Mouse (Mus musculus) monocyte, adult 5-6 weeks (primary cell): Measurements from ENCODE around the gene Smtnl1. TPM values are rescaled to one million over a fixed set of nuclear protein-coding genes. Genes with fewer than 3 reads are reported as not detected.

Experiments used
- ATAC-seq: fragments of 153-309, 156-312 bp; replicated peaks from 2 replicates; pipeline ENCODE4 v1.8.0; 2017; ENCODE audit warnings: mild to moderate bottlenecking; ENCODE audit not compliant: low TSS enrichment, insufficient number of reproducible peaks, severe bottlenecking, poor library complexity, low FRiP score
- total RNA-seq: library from RNA; stranded (forward); fragments of 200-1000, 200-491, 200-594 nt; gene quantifications from 3 replicates; pipeline ENCODE4 v1.2.3, GENCODE M21; 2017

The Smtnl1 gene
- not detected in 3 replicates for total RNA-seq

DNA sequence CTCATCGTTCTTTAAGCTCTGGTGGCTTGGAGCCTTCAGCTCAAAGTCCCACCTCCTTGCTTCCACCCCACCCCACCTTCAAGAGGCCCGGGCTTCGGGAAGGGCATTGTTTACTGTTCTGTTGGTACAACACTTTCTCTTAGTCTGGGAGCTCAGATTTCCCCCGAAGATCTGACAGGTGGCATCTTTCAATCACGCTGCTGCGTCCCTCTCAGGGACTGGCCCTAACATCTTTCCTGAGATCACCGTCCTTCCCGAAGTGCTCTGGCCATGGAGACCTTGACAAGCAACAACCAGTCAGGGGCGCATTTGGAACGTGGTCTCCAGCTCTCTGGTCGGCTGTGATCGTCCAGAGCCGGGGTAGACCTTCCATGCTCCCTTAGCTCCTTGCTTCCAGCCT lies at the start of gene Smtnl1:
Gene Smtnl1, minus strand, starts transcription at position 101 of the 400 bp plus-strand sequence.
- no peak for ATAC-seq

DNA sequence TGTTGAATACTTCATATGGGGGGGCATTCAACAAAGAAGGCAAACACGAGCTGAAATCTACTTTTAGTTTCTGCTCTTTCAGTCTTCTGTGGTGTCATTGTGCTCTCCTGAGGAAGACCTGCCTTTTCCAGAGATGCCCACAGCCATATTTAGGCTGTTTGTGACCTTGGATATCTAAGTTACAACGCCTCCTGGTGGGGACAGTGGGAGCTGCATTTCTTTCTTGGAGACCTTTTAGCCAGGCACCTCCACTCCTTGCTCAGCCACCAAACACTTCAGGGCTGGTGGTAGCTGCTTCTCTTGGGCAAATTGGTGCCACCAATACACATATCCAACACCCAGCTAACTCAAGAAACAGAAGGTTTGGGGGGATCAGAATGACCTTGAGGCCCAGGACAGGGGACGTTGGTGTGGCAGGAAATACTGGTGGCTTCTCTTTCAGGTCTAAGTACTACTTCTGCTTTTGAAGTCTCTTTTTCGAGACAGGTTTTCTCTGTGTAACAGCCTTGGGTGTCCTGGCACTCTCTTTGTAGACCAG lies 48.2 kb upstream of the Smtnl1 start:
- ATAC-seq, result no peak

DNA sequence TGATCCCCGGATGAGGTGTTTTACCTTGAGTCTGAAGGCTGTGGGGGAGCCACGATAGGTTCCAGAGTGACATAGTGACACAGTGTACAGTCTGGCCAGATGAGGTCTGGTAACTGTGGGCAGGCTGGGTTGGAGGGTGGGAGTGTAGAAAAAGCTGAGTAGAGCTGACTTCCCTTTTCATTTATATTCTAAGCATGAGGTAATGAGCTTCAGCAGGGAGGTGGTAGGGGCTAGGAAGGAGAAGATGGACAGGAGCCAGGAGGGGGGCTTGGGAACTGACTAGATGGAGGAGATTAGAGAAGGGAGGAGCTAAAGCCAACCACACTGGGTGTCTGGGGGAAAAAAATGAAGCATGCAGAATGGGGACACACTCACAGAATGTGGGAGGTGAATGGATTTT lies 46.5 kb upstream of the Smtnl1 start:
- ATAC-seq, result no peak

DNA sequence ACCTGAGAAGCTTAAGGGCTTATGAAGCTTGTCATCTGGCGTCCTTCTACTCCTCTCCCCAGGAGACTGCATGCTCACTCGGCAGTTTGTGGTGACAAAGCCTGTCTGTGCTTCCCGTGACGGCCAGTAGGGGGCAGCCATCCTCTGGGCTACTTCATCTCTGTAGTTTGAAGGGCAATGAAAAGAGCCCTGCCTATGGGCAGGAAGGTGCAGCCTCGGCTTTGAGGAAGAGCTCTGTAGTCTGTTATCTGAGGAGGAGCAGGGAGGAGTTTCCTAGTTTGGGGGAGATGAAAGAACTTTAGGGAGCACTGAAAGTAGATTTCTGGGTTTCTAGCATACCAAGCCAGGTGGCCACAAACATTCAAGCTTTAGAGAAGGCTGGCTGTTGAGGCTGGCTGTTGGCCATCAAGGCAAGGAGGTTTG lies 46.1 kb upstream of the Smtnl1 start:
- 0 out of 2 replicates have a peak, but pooled peaks have one; percentile 57 for ATAC-seq

DNA sequence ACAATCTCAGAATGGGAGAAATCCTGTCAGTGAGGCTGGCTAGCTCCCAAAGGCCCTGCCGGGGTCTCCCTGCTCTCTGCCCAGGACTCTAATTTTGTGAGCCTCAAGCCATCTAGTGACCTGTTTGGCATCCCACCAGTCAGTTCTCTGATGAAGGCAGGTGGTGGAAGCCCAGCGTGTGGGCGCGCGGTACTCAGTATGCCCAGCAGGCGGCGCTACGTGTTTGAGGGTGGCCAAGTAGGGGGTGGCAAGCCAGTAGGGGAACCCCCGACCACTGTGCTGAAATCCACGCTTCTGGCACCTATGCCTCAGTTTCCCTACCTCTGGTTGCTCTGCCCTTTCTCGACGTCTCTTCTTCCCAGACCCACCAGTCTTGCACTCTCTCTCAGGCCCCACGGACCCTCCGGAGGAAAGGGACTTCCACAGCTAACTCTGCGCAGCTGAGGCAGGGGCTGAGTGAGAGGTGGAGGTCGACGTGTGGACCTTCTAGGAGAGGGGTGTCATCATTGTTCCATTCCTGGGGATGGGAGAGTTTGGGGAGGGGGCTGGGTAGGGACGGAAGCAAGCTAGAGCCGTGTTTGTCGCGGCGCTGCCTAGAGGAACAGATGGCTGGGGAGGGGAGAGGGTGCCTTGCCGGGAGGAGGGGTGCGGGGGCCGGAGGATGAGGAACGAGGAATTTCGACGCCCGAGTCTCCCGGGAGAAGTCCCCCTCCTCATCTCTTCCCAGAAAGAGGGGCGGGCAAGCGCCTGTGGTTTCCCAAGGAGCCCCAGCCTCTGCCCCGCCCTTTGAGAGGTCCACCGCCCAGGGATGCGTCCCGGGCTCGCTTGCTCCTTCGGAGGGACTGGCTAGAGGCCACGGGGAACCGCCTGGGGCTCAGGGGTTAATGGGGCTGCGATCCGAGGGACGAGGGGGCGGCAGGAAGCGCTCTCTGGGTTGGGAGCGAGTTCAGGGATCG lies 43.4 kb upstream of the Smtnl1 start:
- ATAC-seq, result no peak

DNA sequence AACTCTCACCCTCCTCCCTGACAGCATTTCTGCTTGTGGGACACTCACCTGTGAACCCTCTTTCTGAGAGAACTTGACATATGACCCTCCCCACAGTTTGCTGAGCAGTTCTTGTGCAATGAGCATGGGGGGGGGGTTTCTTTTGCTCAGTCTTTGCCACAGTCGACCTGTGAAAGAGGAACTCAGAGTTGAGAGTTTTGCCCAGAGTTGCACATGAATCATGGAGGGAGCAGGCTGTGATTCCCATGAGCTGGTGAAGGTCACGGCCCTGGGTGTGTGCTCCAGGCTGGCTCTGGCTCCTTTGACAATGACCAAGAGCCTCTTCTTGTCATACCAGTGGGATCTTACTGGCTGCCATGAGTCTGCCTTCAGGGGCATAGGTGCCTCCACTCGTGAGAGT lies 39.8 kb upstream of the Smtnl1 start:
- no peak for ATAC-seq

DNA sequence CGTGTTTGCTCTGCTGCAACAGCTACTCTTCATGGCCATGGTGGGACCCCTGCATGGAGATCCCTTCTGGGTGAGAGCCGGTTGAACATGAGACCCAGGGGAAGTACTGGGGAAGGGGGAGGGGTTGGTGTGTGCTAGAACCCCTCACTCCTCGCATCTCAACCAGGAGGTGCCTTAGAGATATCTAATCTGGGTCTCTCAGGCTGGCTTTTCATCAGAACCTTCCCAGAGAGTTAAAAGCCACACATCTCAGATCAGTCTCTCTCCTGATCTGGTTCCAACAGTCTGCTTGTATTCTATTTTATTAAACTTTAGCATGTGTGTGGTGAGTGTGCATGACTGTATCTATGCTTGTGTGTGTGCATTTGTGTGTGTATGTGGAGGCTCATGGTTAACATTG lies 39.0 kb upstream of the Smtnl1 start:
- no peak for ATAC-seq

DNA sequence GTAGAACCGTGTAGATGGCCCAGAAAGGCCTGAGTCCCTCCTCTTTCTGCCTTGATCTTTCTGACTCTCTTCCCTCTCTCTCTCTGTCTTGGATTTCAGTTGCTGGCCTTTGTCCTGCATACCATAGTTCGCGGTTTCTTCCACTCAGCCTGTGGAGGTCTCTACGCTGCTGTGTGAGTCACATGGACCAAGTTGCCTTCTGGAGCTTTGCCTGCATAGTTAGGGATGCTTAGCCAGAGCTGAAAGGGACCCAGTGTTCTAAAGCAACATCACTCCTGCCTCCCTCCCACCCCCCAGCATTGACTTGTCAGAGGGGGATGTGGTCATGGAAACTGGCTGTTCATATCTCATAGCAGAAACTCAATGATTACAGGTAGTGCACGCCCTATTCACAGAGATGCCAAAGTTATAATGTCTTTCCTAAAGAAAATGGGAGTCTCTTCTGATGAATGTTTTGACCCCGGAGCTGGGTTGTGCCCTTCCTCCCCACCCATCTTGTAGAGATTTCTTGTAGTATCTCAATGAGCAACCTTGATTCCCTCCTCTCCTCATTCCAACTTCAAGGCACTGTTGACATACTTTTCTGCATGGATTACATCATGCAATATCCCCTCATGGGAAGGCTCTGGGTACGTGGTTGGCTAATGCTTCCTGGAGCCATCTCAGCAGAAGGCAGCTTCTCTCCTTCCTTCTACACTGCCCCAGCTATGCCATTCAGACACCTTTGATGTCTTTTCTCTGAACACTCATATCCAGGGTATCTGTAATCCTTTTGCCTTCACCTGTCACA lies 37.7 kb upstream of the Smtnl1 start:
- ATAC-seq, result no peak

DNA sequence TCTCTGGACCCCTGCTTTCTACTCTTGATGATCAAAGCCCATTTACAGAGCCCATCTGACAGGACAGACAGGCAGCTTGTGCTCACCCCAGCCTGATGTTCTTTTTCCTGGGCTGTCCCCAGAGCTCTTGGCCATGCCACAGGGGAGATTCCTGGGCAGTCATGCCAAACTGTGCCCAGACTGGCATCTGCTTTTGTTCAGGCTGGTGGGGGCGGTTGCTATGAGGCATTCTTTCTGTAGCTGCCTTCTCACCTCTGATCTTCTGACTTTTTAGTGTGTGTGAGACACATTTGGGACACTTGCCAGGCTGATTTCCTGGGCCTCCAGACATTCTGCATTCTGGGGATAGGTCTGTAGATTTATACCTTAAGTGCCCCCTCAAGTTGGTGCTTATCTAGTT lies 36.1 kb upstream of the Smtnl1 start:
- ATAC-seq, result no peak

DNA sequence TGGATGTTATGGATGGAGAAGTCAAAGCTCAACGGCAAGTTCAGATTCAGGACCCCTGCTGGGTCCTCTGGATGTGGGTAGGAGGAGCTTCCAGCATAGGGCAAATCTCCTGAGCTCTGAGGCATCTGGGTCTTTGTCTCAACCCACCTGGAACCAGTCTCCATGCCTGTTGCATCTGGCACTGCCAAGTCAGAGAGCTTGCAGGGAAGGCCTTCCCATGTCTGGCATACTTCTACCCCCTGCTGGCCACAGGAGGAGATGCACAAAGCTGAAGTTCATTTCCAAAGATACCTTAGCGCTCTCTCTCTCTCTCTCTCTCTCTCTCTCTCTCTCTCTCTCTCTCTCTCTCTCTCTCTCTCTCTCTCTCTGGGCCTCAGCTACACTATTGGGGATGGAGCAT lies 33.3 kb upstream of the Smtnl1 start:
- ATAC-seq, result no peak

DNA sequence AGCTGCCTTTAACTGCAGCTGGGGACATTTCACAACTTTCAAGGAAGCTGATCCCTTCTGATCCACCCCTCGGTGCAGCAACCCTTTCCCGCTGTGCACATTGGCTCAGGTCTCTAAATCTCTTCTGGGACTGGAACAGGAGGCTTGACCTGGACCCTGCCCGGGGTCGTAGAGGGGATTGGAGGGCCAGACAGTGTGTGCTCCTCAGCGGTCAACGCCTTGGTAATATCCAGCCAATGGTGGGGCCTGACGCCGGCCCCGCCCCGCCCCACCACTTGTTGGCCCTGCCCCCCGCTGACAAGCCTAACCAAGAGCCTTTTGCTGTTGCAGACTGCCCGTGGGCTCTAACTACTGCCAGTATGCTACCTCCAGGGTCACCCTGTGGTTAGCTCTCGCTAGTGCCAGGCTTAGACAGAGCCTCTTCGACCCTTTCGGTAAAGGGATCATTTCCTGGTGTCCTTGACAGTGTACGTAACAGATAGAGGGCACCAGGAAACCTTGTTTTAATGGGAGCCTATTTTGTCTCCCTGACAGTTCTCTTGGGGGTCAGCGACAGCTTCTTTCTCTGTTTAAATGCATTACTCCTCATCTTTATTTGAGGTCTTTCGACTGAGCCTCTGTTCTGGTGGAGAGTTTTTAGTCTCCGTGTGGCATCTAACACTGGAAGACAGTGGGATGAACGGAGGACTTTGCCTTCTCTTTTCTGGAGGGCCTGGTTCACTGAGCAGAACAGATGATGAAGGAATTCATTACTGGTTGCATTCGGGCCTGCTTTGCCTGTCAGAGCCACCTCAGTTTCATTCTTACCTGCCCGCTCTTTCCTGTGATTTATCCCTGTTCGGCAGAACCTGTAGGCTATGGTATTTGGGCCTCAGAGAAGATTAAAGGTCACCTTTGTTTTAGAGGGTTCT lies 28.9 kb upstream of the Smtnl1 start:
- no peak for ATAC-seq

DNA sequence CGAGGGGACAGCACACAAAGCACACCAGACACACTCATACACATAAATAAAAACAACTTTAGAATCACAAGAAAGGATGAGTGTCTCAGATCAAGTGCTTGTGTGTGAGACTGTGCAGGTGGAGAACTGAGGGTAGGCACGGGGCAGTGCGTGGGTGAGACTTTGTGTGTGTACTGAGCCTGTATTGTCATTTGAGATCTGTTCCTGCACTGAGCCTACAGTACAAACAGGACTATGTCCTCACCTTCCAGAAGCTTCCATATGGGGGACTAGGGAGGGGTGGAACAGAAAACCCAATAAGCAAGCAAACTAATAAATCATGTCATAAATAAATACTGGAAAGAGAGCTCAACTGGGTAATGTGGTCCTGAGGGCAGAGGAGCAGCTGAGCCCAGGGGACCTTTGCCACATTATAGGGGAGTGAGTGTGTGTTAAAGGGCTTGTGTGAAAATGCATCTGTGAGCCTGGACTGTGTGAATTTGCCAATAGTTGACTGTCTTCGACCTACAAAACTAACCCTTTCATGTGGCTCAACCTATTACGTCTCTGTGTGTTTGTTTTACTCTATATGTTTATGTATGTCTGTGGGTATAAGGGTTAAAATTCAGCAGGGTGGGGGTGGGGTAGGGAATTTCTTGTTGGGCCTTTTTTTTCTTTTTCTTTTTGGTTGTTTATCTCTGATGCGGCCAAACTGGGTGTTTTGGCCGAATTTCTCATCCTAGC lies 28.1 kb upstream of the Smtnl1 start:
- no peak for ATAC-seq

DNA sequence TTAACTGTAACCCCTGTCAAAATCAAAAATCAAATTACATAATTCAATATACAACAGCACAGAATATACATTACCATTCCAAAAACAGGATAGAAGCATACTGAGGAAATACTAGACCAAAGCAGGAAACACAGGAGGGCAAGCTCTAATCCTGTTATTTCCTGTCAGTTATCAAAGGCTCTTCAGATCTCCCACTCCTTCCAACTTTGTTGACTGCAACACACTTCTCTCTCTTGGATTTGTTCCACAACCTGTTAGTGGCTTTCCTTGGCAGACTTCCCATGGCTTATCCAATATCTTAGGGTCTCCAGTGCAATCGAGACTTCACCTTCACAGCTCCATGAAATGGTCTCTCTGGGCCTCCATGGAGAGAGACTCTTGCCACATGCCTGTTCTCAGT lies 22.8 kb upstream of the Smtnl1 start:
- ATAC-seq, result no peak

DNA sequence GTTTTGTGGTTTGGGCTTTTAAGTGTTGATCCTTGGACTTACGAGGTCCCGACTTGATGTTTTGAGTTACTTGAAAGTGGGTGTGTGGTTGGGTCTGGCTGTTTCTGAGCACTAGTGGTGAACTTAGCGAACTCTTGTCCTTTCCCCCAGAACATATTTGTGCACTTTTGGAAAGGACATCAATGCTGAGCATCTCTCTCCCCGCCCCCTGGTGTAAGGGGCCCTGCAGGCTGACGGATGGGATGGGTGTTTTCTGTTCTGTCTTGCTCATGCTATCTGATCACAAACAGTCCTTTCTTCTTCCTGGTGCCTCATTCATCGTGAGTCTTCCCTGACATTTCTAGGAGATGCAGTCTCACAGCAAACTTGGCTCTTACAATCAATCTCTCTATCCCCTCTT lies 21.2 kb upstream of the Smtnl1 start:
- no peak for ATAC-seq

DNA sequence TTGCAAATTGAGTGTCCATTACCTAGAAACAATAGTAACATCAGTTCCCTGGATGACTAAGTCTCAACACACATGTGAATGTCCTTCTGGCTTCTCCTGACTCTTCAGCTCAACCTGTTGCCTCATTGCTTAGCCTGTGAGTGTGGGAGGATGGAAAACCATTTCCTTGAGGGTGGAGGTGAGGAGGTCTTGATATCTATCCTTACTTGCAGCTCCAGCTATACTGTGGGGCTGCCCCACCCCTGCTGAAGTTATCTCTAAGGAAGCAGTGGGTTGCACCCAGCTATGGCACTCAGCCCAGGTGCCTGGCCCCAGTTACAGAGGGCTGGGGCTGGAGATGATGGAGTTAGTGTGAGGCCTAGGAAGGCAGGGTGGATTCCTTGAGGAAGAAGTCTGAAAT lies 19.5 kb upstream of the Smtnl1 start:
- no peak for ATAC-seq

DNA sequence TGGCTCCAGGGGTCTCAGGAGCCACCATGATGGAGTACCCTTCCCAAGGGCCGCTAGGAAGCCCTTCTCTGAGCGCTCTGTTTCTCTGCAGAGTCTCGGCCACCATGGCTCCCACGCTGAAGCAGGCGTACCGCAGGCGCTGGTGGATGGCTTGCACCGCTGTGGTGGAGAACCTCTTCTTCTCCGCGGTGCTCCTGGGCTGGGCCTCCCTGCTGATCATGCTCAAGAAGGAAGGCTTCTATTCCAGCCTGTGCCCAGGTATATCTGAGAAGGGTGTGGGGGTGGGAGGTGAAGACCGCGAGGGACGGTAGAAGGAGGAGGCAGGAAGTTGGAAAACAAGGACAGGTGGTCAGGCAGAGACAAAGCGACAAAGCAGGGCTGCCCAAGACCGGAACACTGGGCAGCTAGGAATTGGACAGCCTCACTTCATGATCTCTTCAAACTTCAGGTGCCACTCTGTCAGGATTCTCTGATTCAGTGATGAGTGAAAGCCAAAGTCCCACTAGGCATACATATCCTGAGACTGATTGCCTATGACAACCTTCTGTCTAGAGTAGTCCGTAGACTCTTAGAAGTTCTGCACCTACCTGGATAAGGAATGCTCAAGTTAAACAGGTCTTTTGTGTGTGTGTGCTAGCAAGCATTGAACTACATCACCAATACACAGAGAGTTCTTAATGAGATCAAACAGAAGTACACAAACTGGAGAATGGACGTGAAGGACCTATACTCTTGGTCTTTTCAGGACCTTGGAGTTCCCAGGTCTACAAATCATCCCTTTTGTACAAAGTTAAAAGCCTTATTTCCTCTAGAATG lies 18.5 kb upstream of the Smtnl1 start:
- no peak for ATAC-seq
